Mouse (Mus musculus): ENCODE measurements at regions not wholly inside any gene's neighbourhood (a gene's known extent, or its start where the extent isn't known, plus 50 kb on each side); places are given as distances from the start of the nearest gene placed in this dataset.

DNA sequence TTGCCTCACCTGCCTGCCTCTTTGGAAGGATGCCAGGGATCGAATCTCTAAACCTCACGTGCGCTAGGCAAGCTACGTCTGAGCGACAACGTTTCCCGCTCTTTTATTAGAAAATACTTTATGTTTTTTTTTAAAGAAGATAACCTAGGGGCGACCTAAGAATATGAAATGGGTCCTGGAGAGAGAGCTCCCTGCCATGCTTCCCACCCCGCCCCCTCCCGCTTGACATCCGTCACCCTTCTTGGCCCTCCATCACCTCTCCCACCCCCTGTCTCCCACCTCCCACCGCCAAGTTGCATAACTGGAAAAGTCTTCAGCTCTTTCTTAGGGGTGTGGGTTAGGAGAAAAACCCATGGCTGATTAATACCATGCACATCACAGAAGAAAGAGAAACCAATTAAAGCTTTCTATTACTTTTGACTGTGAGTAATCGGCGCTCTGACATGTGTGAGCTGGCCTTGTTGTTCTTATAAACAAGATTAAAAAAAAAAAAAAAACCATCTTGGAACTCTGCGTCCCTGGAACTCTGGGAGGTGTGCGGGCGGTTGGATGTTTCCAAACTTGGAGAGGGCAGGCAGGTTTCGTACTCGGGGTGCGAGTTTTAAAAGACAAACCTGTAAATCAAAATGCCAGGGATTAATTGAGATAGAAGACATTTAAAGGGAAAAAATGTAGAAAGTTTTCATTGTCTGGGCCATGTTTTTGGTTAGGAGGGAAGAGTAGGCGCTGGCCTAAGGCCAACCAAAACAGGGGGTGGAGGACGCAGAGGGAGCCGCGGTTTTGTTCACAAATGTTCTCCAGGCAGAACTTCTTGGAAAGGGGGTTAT is 77.8 kb upstream of the Errfi1 start:
- TF ChIP-seq CTCF (conservative IDR thresholded peaks at IDR 0.05; ENCODE audit: low read length) (no peak), POU5F1 (IDR thresholded peaks at IDR 0.05; ENCODE audit: borderline replicate concordance, low read length) (no peak), NANOG (IDR thresholded peaks at IDR 0.05; ENCODE audit: borderline replicate concordance, low read length) (no peak)

Data from E14TG2a.4 (cell line).